Mouse (Mus musculus): ENCODE measurements around the gene Faxc. TPM values are rescaled to one million over a fixed set of nuclear protein-coding genes. Genes with fewer than 3 reads are reported as not detected.
A peak's percentile ranks its signal among the peaks of the same experiment; 100 is the strongest.

Faxc gene
- polyA plus RNA-seq, 1 experiment from 2014 or later, result 7.3 TPM

DNA sequence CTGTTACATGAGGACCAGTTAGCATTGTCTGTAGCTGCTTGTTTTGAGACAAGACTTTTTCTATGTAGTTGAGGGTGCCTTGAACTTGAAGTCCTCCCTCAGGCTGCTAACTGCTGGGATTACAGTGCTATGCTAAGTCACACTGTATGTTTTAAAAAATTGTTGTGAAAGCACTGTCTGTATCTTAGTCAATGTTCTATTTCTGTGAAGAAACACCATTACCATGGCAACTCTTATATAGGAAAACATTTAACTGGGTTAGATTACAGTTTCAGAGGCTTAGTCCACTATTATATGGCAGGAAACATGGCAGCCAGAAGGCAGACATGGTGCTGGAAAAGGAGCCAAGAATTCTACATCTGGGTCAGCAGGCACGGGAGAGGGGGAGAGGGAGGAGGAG lies 40.8 kb downstream of the Faxc start:
- Histone ChIP-seq H3K9ac (no peak overlapping the region), H3K36me3 (peaks cover 25% of the 10 kb centered on the region), H3K4me2 (replicated peaks) (no peak overlapping the region), H3K4me1 (0 out of 2 replicates have a peak, but pooled peaks cover 3% of the 10 kb centered on the region), H3K27ac (no peak overlapping the region), H3K4me3 (no peak overlapping the region), H3K27me3 (no peaks in the 10 kb centered on the region), H3K9me3 (no peaks in the 10 kb centered on the region)
- no peak for ATAC-seq (ENCODE audit: low FRiP score, low read depth)
- 17% methylated on average over 1 of the region's 1 CpGs for WGBS

GRCm38 (mm10) chr4:21974126-21974525 lies 43.0 kb downstream of the Faxc start:
- H3K9ac ChIP-seq, result no peak overlapping the region
- ATAC-seq (ENCODE audit: low FRiP score, low read depth), result no peak
- H3K36me3 ChIP-seq, result peaks cover 25% of the 10 kb centered on the region
- 0 out of 2 replicates have a peak, but pooled peaks cover 3% of the 10 kb centered on the region for H3K4me1 ChIP-seq
- H3K27ac ChIP-seq, result no peak overlapping the region
- no peak overlapping the region for H3K4me2 ChIP-seq (replicated peaks)
- H3K4me3 ChIP-seq, result no peak overlapping the region
- 32% methylated on average over 3 of the region's 3 CpGs for WGBS
- H3K27me3 ChIP-seq, result no peaks in the 10 kb centered on the region
- H3K9me3 ChIP-seq, result no peaks in the 10 kb centered on the region

DNA sequence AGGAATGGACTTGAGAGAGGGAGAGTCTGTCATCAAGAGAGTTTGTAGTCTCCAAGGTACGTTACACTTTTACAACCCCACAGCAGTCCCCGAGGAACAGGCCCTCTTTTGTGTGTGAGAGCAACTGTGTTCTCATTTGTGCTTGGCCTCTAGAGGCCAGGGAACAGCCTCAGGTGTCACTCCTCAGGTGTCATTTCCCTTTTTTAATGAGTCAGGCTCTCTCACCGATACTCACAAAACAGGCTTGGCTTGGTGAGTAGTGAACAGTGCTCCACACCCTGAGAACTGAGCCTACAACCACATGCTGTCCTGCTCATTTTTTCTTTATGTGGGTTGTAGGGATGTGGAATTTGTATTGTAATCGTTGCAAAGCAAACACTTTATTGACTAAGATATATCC lies 49.3 kb downstream of the Faxc start:
- Histone ChIP-seq H3K4me2 (replicated peaks) (no peak overlapping the region), H3K9me3 (no peaks in the 10 kb centered on the region), H3K36me3 (peaks cover 15% of the 10 kb centered on the region), H3K4me1 (peaks cover 6% of the 10 kb centered on the region; the same call in 1 of the 2 replicates), H3K9ac (no peak overlapping the region), H3K27me3 (no peaks in the 10 kb centered on the region), H3K27ac (no peak overlapping the region), H3K4me3 (no peak overlapping the region)
- no peak for ATAC-seq (ENCODE audit: low FRiP score, low read depth)
- WGBS, result 39% methylated on average over 4 of the region's 4 CpGs

- H3K27me3 ChIP-seq, result no peaks in the 10 kb centered on the region
- no peak for ATAC-seq (ENCODE audit: low FRiP score, low read depth)
- H3K4me2 ChIP-seq (replicated peaks), result no peak overlapping the region
- H3K4me3 ChIP-seq, result no peak overlapping the region
- H3K9me3 ChIP-seq, result no peaks in the 10 kb centered on the region
- H3K27ac ChIP-seq, result no peak overlapping the region
- H3K36me3 ChIP-seq, result peaks cover 14% of the 10 kb centered on the region
- H3K9ac ChIP-seq, result no peak overlapping the region
- peaks cover 6% of the 10 kb centered on the region; the same call in 1 of the 2 replicates for H3K4me1 ChIP-seq
- 96% methylated on average over 9 of the region's 9 CpGs for WGBS
These were observed 51.3 kb downstream of the Faxc start for GRCm38 (mm10) chr4:21982449-21982848.

- no peaks in the 10 kb centered on the region for H3K27me3 ChIP-seq
- no peak for ATAC-seq (ENCODE audit: low FRiP score, low read depth)
- H3K9ac ChIP-seq, result no peak overlapping the region
- 78% methylated on average over 8 of the region's 8 CpGs for WGBS
- no peaks in the 10 kb centered on the region for H3K9me3 ChIP-seq
- no peaks in the 10 kb centered on the region for H3K4me1 ChIP-seq
- peaks cover 14% of the 10 kb centered on the region for H3K36me3 ChIP-seq
- no peak overlapping the region for H3K4me2 ChIP-seq (replicated peaks)
- H3K27ac ChIP-seq, result no peak overlapping the region
- H3K4me3 ChIP-seq, result no peak overlapping the region
These were observed 55.7 kb downstream of the Faxc start for GRCm38 (mm10) chr4:21986857-21987256.

- Histone ChIP-seq H3K9me3 (no peaks in the 10 kb centered on the region), H3K27me3 (no peaks in the 10 kb centered on the region), H3K4me3 (no peak overlapping the region), H3K9ac (no peak overlapping the region), H3K36me3 (peaks cover 11% of the 10 kb centered on the region), H3K4me2 (replicated peaks) (no peak overlapping the region), H3K27ac (no peak overlapping the region), H3K4me1 (no peaks in the 10 kb centered on the region)
- 91% methylated on average over 10 of the region's 10 CpGs for WGBS
- ATAC-seq (ENCODE audit: low FRiP score, low read depth), result no peak
These were observed 56.3 kb downstream of the Faxc start for GRCm38 (mm10) chr4:21987460-21987859.

DNA sequence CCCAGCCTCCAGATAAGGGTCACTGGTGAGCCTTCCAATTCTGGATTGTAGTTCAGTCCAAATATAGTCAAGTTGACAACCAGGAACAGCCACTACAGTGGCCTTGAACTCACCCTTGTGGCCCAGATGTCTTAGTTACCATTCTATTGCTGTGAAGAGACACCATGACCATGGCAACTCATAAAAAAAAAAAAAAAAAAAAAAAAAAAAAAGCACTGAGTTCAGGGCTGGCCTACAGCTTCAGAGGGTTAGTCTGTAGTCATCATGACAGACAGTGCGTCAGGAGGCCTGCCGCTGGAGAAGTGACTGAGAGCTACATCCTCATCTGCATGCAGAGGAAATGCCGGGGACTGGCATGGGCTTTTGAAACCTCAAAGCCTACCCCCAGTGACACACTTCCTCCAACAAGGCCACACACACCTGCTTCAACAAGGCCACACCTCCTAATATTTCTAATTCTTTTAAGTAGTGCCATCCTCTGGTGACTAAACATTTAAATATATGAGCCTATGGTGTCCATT lies 58.5 kb downstream of the Faxc start:
- WGBS, result 85% methylated on average over 3 of the region's 3 CpGs
- H3K27me3 ChIP-seq, result no peaks in the 10 kb centered on the region
- ATAC-seq (ENCODE audit: low FRiP score, low read depth), result no peak
- no peak overlapping the region for H3K4me2 ChIP-seq (replicated peaks)
- no peak overlapping the region for H3K9ac ChIP-seq
- no peaks in the 10 kb centered on the region for H3K4me1 ChIP-seq
- peaks cover 23% of the 10 kb centered on the region for H3K36me3 ChIP-seq
- H3K9me3 ChIP-seq, result no peaks in the 10 kb centered on the region
- no peak overlapping the region for H3K4me3 ChIP-seq
- H3K27ac ChIP-seq, result no peak overlapping the region

GRCm38 (mm10) chr4:21990580-21991235 lies 59.6 kb downstream of the Faxc start:
- Histone ChIP-seq H3K4me2 (replicated peaks) (no peak overlapping the region), H3K27me3 (no peaks in the 10 kb centered on the region), H3K4me1 (no peaks in the 10 kb centered on the region), H3K4me3 (no peak overlapping the region), H3K36me3 (peaks cover 31% of the 10 kb centered on the region), H3K9ac (no peak overlapping the region), H3K27ac (no peak overlapping the region), H3K9me3 (no peaks in the 10 kb centered on the region)
- ATAC-seq (ENCODE audit: low FRiP score, low read depth), result no peak
- 43% methylated on average over 3 of the region's 3 CpGs for WGBS

- no peaks in the 10 kb centered on the region for H3K36me3 ChIP-seq
- peak; percentile 54; the same call in 1 of the 2 replicates for ATAC-seq (ENCODE audit: low FRiP score, low read depth)
- H3K4me2 ChIP-seq (replicated peaks), result no peak overlapping the region; the same call in 1 of the 2 replicates
- no peak overlapping the region for H3K4me3 ChIP-seq
- H3K27ac ChIP-seq, result no peak overlapping the region
- no peak overlapping the region for H3K9ac ChIP-seq
- 13% methylated on average over 9 of the region's 9 CpGs for WGBS
- H3K4me1 ChIP-seq, result no peaks in the 10 kb centered on the region
- H3K9me3 ChIP-seq, result no peaks in the 10 kb centered on the region
- H3K27me3 ChIP-seq, result no peaks in the 10 kb centered on the region
These were observed 86.7 kb downstream of the Faxc start for GRCm38 (mm10) chr4:22017656-22018379.

GRCm38 (mm10) chr4:22018414-22018813 lies 87.3 kb downstream of the Faxc start:
- no peak for ATAC-seq (ENCODE audit: low FRiP score, low read depth)
- no peaks in the 10 kb centered on the region for H3K9me3 ChIP-seq
- no peak overlapping the region for H3K4me3 ChIP-seq
- no peaks in the 10 kb centered on the region for H3K36me3 ChIP-seq
- no peaks in the 10 kb centered on the region for H3K27me3 ChIP-seq
- no peak overlapping the region for H3K9ac ChIP-seq
- H3K4me1 ChIP-seq, result no peaks in the 10 kb centered on the region
- 61% methylated on average over 5 of the region's 5 CpGs for WGBS
- H3K4me2 ChIP-seq (replicated peaks), result no peak overlapping the region
- H3K27ac ChIP-seq, result no peak overlapping the region

GRCm38 (mm10) chr4:22029951-22030350 lies 98.8 kb downstream of the Faxc start:
- no peaks in the 10 kb centered on the region for H3K36me3 ChIP-seq
- WGBS, result 85% methylated on average over 2 of the region's 2 CpGs
- no peak overlapping the region for H3K4me2 ChIP-seq (replicated peaks)
- H3K9me3 ChIP-seq, result no peaks in the 10 kb centered on the region
- no peaks in the 10 kb centered on the region for H3K4me1 ChIP-seq
- ATAC-seq (ENCODE audit: low FRiP score, low read depth), result no peak
- H3K27me3 ChIP-seq, result no peaks in the 10 kb centered on the region
- H3K27ac ChIP-seq, result no peak overlapping the region
- no peak overlapping the region for H3K4me3 ChIP-seq
- no peak overlapping the region for H3K9ac ChIP-seq

Data from limb, embryonic 13.5 days (tissue).